Mouse (Mus musculus) embryonic facial prominence, embryonic 13.5 days (tissue): ENCODE measurements around the gene Fggy. TPM values are rescaled to one million over a fixed set of nuclear protein-coding genes. Genes with fewer than 3 reads are reported as not detected.

ENCODE experiments used
- ATAC-seq: fragments of 200-750 bp; cut with Nextera tagmentation; 2 replicates; pipeline ENCODE4 v1.8.0; 2017; ENCODE audit warnings: low read depth; ENCODE audit not compliant: insufficient number of reproducible peaks, insufficient read depth, low FRiP score, low TSS enrichment
- H3K27ac ChIP-seq: fragments of 300-500 bp; sonication (generic); 2 replicates; pipeline ENCODE4 v1.5.1; 2015; ENCODE audit warnings: moderate library complexity, mild to moderate bottlenecking, inconsistent platforms
- H3K27me3 ChIP-seq: fragments of 300-500 bp; sonication (generic); 2 replicates; pipeline ENCODE4 v1.6.1; 2015; ENCODE audit warnings: mild to moderate bottlenecking, inconsistent platforms
- H3K36me3 ChIP-seq: fragments of 300-500 bp; sonication (generic); 2 replicates; pipeline ENCODE4 v1.6.1; 2015; ENCODE audit warnings: mild to moderate bottlenecking, inconsistent platforms
- H3K4me1 ChIP-seq: fragments of 300-500 bp; sonication (generic); 2 replicates; pipeline ENCODE4 v1.6.1; 2015; ENCODE audit warnings: inconsistent platforms
- H3K4me2 ChIP-seq: fragments of 300-500 bp; sonication (generic); 2 replicates; pipeline ENCODE4 v1.6.1; 2015; ENCODE audit warnings: moderate library complexity, mild to moderate bottlenecking, inconsistent platforms
- H3K4me3 ChIP-seq: fragments of 300-500 bp; sonication (generic); 2 replicates; pipeline ENCODE4 v1.5.1; 2015; ENCODE audit warnings: mild to moderate bottlenecking, inconsistent platforms
- H3K9ac ChIP-seq: fragments of 300-500 bp; sonication (generic); 2 replicates; pipeline ENCODE4 v1.6.1; 2015; ENCODE audit warnings: mild to moderate bottlenecking, inconsistent platforms
- H3K9me3 ChIP-seq: fragments of 300-500 bp; sonication (generic); 2 replicates; pipeline ENCODE4 v1.6.1; 2016; ENCODE audit warnings: inconsistent platforms
- WGBS: fragments of 180-500 bp; shearing (Covaris S2); methylation state at CpG from one replicate; pipeline ENCODE4 v1.1.7; 2015; ENCODE audit warnings: mixed read lengths; 5-methylcytosine and 5-hydroxymethylcytosine counted together
- polyA plus RNA-seq: library from polyadenylated mRNA; unstranded; fragments of >200 nt; fragmentation: Nextera tagmentation; extraction: Ambion mirVana; gene quantifications from 2 replicates; pipeline ENCODE4 v1.2.1, GENCODE M21; 2015

Fggy gene
- polyA plus RNA-seq, 1 experiment from 2014 or later = 11.4 TPM

DNA sequence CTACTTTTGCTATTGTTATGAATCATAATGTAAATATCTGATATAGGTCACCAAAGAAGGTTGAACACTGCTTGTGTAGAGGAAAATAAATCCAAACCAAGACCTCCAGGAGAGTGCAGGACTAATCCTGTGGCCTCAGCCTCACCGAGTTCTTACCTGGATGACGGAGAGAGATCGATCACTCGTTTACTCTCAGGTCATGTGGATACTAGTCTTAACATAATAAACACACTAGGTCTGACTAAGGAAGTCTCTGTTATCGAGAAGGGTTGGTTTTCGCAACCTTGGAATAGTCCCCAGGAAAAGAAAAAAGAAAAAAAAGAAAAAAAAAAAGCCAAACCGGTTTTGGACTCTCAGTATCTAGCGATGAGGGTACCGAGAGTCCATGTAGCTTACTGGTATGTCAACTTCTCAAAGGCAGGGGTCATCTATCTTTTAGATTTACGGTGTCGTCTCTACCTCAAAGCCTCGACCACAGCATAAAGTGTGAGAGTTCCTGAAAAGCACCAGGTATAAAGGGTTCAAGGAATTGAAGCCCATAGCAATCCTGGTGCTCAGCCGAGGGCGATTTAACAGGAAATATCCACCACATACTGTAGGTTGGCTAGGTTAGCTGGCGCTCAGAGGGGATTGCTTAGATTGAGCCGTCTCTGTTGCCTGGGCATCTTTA lies 509 bp upstream of the Fggy start:
- Histone ChIP-seq H3K4me1 (peaks cover 25% of the 10 kb centered on the region), H3K9me3 (no peaks in the 10 kb centered on the region), H3K9ac (peak overlapping the region; percentile 65), H3K27me3 (no peaks in the 10 kb centered on the region), H3K4me3 (peak overlapping the region; percentile 42), H3K4me2 (peak overlapping the region; percentile 64), H3K36me3 (no peaks in the 10 kb centered on the region), H3K27ac (peak overlapping the region; percentile 83; the same call in 1 of the 2 replicates)
- no peak for ATAC-seq
- WGBS = 37% methylated on average over 16 of the region's 16 CpGs

DNA sequence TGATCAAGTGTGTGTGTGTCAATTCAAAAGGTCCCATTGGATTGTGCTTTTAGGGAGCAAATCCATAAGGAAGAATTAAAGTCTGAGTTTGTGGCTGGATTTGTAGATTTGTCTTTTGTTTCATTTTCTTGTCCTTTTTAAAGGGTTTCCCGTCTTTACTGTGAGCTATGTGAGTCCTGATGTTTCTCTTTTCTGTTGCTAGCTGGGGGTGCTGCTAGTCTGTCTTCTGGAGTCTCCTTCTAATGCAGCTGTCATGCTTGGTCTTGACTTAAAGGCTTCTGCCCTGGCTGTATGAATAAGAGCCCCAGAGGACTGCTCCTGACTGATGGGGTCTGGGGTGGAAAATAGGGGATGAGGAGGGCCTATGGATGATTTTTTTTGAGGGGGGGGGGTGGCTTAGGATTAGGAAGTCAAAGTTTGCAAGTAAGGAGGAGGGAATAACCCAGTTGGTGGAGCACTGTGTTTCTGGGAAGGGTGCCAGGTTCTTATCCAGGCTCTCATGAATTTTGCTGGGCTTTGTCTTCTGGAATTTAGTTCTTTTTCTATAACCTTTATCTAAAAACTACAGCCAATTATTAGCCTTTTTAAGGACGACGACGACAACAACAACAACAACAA lies 1.1 kb downstream of the Fggy start:
- H3K36me3 ChIP-seq = no peaks in the 10 kb centered on the region
- H3K9ac ChIP-seq = no peak overlapping the region
- 72% methylated on average over 4 of the region's 4 CpGs for WGBS
- H3K4me3 ChIP-seq = no peak overlapping the region
- H3K27me3 ChIP-seq = no peaks in the 10 kb centered on the region
- H3K4me1 ChIP-seq = peaks cover 25% of the 10 kb centered on the region
- peak overlapping the region; percentile 64 for H3K4me2 ChIP-seq
- H3K27ac ChIP-seq = peak overlapping the region; percentile 83
- ATAC-seq = no peak
- no peaks in the 10 kb centered on the region for H3K9me3 ChIP-seq

DNA sequence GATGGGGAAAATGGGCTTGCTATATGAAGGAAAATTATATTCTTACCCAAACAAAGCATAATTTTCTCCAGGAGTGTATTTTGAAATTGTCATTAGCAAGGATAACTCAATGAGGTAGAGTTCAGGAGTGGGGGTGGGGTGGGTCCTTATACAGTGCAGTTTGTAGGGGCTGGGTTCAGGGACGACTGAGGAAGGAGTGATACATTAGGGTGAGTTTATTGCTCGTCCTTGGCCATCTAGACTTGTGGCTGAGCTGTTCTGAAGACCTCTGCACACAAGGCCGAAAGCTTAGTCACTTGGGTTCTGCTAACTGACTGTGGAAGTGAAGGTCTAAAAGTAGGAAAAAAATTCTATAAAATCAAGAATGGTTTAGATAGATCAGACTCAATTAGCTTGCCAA lies 14.3 kb downstream of the Fggy start:
- Histone ChIP-seq H3K4me1 (no peaks in the 10 kb centered on the region; the same call in 1 of the 2 replicates), H3K27ac (no peak overlapping the region), H3K9me3 (no peaks in the 10 kb centered on the region), H3K4me3 (no peak overlapping the region), H3K9ac (no peak overlapping the region), H3K27me3 (no peaks in the 10 kb centered on the region), H3K4me2 (no peak overlapping the region), H3K36me3 (no peaks in the 10 kb centered on the region)
- ATAC-seq = no peak
- WGBS = 78% methylated on average over 3 of the region's 3 CpGs

DNA sequence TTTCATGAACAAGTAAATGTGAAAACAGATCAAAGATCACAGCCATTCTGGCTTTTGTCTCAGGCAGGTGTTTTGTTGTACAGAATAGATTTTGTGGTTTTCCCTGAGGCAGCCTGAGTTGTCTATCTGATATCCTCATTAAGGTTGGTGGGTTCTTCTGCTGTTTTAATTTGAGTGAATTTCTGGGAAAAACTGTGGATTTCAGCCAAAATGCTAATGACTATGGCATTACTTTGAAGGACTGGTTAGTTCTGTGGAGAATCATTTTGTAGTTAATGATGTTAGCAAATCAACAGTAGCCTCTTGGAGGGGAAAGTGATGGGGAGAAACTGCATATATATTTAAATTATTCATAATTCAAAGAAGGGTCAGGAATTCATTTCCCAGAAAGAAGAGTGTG lies 16.4 kb downstream of the Fggy start:
- Histone ChIP-seq H3K36me3 (no peaks in the 10 kb centered on the region), H3K4me1 (no peaks in the 10 kb centered on the region; the same call in 1 of the 2 replicates), H3K9ac (no peak overlapping the region), H3K9me3 (no peaks in the 10 kb centered on the region), H3K4me2 (no peak overlapping the region), H3K27ac (no peak overlapping the region), H3K4me3 (no peak overlapping the region), H3K27me3 (no peaks in the 10 kb centered on the region)
- ATAC-seq = no peak

DNA sequence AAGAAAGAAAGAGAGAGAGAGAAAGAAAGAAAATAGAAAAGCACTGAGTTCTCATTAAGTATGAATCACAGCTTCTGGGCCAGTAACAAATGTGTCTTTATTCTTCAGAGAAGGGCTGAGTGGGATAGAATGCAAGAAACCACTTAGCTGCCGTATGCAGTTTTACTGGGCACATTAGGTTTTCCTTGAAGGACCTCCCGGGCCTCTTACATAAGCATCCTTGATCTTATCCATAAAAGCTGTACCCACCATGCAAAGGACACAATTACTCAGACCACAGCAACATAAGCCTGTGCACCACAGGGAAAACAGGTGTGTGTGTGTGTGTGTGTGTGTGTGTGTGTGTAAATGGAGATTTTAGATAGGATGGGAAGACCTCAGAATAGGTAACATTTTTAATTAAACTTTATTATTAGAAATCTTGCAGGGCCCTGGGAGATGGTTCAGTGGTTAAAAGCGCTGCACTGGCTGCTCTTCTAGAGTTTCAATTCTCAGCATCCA lies 18.2 kb downstream of the Fggy start:
- Histone ChIP-seq H3K27me3 (no peaks in the 10 kb centered on the region), H3K4me3 (no peak overlapping the region), H3K4me1 (no peaks in the 10 kb centered on the region; the same call in 1 of the 2 replicates), H3K9me3 (no peaks in the 10 kb centered on the region), H3K4me2 (no peak overlapping the region), H3K9ac (no peak overlapping the region), H3K27ac (no peak overlapping the region), H3K36me3 (no peaks in the 10 kb centered on the region)
- WGBS = 61% methylated on average over 3 of the region's 3 CpGs
- no peak for ATAC-seq

DNA sequence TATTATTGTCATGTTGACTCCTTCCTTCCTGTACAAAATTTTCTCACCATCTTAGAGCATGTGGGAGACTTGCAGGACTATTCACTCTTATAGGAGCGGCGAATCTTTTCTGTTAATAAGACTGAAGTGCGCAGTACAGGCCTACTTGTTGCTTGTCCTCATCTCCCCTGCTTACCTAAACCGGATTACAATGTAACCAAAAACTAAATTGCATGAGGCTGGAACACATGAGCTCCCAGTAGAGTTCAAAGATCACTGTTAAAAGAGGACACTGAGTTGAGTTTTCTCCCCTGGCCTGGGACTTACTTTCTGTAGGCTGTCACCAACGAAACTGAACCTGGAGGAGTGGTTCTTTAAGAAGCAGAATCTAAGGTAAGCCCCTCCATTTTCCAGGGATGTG lies 21.9 kb downstream of the Fggy start:
- WGBS = 85% methylated on average over 5 of the region's 5 CpGs
- Histone ChIP-seq H3K4me1 (no peaks in the 10 kb centered on the region; the same call in 1 of the 2 replicates), H3K4me2 (no peak overlapping the region), H3K27me3 (no peaks in the 10 kb centered on the region), H3K36me3 (no peaks in the 10 kb centered on the region), H3K9ac (no peak overlapping the region), H3K4me3 (no peak overlapping the region), H3K27ac (no peak overlapping the region), H3K9me3 (no peaks in the 10 kb centered on the region)
- no peak for ATAC-seq

DNA sequence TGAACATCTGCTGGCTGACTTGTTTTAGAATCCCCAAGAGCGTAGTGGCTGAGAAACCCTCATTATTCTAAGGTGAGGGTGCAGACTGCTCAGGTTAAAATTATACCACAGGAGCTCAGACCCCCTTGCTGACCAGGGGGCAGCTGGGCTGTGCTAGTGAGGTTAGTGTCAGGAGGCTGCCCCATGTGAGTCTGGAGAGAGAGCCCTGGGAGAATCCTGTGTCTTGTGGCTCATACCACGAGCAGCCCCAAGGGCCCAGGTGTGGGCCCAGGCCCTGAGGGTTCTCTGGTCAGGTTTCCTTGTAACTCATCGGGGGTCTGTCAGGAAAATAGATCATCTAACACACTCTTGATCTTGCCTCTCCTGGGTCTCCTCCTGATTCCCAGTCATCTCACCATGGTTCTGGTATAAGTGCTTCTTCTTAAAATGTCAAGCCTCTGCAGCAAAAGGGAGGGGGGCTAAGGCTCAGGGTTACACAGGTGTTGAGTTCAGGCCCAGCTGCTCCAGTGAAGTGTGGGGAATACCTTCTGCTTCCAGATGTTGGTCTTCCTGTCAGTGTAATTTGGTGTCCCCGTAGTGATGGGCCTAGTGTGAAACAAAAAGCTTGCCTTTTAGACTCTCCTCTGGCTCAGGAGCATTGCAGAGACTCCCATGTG lies 26.9 kb downstream of the Fggy start:
- no peak for ATAC-seq
- Histone ChIP-seq H3K9me3 (no peaks in the 10 kb centered on the region), H3K4me3 (no peak overlapping the region), H3K4me2 (no peak overlapping the region), H3K36me3 (no peaks in the 10 kb centered on the region), H3K27me3 (no peaks in the 10 kb centered on the region), H3K4me1 (no peaks in the 10 kb centered on the region), H3K9ac (no peak overlapping the region), H3K27ac (no peak overlapping the region)
- WGBS = 64% methylated on average over 4 of the region's 4 CpGs

DNA sequence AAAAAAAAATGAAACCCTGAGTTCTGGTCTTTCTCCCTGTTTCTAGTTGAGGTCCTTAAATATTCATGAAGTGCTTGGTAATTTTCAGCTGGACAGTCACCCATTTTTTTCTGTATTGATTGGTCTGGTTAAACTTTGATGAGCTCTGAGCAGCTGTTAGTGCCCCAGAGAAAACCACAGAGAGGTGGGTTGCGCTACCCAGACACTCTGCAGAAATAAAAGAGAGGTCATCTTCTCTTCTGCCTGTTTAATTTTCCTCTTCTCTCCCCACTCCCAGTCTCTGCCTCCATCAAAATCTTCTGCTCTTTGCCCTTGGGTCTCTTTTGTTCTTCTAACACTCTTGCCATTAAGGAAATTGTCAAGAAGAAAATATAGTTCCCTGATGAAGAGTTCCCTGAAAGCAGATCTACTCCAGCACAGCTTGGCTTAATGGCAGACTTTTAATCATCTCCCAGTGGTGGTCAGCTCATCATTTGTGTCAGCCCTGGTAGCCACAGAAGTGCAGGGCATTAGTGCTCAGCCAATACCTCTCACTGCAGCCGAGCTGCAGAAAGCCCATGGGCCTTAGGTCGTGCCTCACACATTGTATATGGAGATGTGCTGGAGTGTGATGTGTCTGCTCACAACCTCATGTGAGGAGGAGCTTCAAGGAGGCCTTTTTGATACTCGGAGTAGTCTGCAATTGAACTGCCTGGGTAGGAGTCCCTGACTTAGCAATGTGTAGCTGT lies 29.1 kb downstream of the Fggy start:
- H3K36me3 ChIP-seq = no peaks in the 10 kb centered on the region
- 80% methylated on average over 4 of the region's 4 CpGs for WGBS
- no peak overlapping the region for H3K4me3 ChIP-seq
- H3K27ac ChIP-seq = no peak overlapping the region
- H3K27me3 ChIP-seq = no peaks in the 10 kb centered on the region
- ATAC-seq = no peak
- H3K9me3 ChIP-seq = no peaks in the 10 kb centered on the region
- no peak overlapping the region for H3K4me2 ChIP-seq
- no peaks in the 10 kb centered on the region for H3K4me1 ChIP-seq
- H3K9ac ChIP-seq = no peak overlapping the region

DNA sequence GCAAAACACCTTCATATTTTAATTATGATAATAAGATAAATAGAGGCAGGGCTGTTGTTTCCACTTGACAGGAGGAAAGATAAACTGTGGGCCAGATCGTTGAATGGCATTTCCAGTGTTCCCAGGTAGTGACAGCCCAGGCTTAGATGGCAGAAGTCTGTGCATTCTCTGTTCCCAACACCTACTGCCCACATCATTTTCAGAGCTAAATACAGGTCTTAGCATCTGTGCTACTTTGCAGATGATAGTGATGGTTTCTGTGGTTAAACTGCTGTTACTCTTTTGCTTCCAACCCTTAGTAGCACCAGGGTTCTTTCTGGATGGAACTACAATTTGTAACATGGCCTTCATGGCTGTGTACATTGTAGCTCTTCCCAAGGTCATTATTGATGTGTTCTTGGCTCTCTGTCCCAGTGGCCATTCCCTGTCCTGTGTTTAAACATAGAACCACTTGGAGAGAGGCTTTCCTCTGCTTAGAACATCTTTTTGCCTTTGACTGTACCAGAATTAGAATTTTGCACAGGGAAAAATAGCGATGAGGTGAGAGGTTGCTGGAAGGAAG lies 31.5 kb downstream of the Fggy start:
- Histone ChIP-seq H3K9me3 (no peaks in the 10 kb centered on the region), H3K4me1 (no peaks in the 10 kb centered on the region), H3K4me3 (no peak overlapping the region), H3K9ac (no peak overlapping the region), H3K27ac (no peak overlapping the region), H3K4me2 (no peak overlapping the region), H3K36me3 (no peaks in the 10 kb centered on the region), H3K27me3 (no peaks in the 10 kb centered on the region)
- WGBS = 86% methylated on average over 2 of the region's 2 CpGs
- no peak for ATAC-seq

DNA sequence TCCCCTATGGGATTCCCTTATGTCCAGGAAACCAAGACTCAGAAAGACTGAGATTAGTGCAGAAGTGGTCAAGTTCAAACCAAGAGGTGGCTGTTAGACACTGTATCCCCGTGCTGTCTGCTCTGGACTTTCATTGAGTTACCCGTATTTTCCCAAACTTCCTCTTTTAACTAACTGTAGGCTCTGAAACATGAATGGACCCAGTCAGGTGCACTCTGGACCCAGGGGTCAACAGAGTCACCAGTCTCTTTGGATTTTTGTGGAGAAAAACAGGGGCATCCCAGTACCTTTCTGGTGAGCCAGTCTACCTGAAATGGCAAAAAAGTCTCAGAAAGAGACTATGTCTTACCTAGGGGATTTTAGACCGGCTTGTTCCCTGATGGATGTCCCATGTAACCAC lies 33.6 kb downstream of the Fggy start:
- no peaks in the 10 kb centered on the region for H3K4me1 ChIP-seq
- no peaks in the 10 kb centered on the region for H3K9me3 ChIP-seq
- no peak overlapping the region for H3K4me2 ChIP-seq
- no peak overlapping the region for H3K9ac ChIP-seq
- no peaks in the 10 kb centered on the region for H3K27me3 ChIP-seq
- no peak for ATAC-seq
- WGBS = 84% methylated on average over 3 of the region's 3 CpGs
- H3K36me3 ChIP-seq = no peaks in the 10 kb centered on the region
- H3K4me3 ChIP-seq = no peak overlapping the region
- no peak overlapping the region for H3K27ac ChIP-seq

DNA sequence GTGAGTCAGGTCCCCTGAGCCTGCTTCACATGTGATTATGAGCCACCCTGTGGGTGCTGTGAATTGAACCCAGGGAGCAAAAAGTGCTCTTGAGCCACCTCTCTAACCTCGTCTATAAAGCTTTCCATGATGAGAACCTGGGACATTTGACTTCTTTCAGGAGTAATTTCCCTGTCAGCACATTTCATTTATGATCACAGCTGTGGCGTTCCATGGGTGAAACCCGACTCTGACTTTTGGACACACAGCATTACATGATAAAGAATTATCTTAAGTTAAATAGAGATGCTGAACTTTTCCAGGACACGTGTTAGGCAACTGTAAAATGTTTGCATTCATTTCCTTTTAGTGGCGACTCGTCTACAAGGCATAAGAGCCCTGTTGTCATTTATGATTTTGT lies 39.9 kb downstream of the Fggy start:
- 61% methylated on average over 6 of the region's 6 CpGs for WGBS

More for the DNA sequence above, 39.9 kb downstream of the Fggy start:
- no peak overlapping the region for H3K9ac ChIP-seq
- H3K27ac ChIP-seq = no peak overlapping the region
- H3K4me2 ChIP-seq = no peak overlapping the region
- no peaks in the 10 kb centered on the region for H3K36me3 ChIP-seq
- no peaks in the 10 kb centered on the region for H3K4me1 ChIP-seq
- H3K27me3 ChIP-seq = no peaks in the 10 kb centered on the region
- no peak overlapping the region for H3K4me3 ChIP-seq
- no peaks in the 10 kb centered on the region for H3K9me3 ChIP-seq
- ATAC-seq = no peak
